Mouse (Mus musculus) left cerebral cortex, adult 8-10 months (tissue): Measurements from ENCODE around the gene BC051665. TPM values are rescaled to one million over a fixed set of nuclear protein-coding genes. Genes with fewer than 3 reads are reported as not detected.
A peak's percentile ranks its signal among the peaks of the same experiment; 100 is the strongest.

Experiments
- DNase-seq, 2 experiments: peaks; one replicate each; pipeline ENCODE4 v3.0.0; 2022; ENCODE audit warnings: low spot score in 2 of 2
- total RNA-seq, 4 experiments: library from RNA; stranded (reverse); gene quantifications; 2 replicates each; pipeline ENCODE4 v1.2.4; 2022

Gene BC051665
- total RNA-seq: not detected

DNA sequence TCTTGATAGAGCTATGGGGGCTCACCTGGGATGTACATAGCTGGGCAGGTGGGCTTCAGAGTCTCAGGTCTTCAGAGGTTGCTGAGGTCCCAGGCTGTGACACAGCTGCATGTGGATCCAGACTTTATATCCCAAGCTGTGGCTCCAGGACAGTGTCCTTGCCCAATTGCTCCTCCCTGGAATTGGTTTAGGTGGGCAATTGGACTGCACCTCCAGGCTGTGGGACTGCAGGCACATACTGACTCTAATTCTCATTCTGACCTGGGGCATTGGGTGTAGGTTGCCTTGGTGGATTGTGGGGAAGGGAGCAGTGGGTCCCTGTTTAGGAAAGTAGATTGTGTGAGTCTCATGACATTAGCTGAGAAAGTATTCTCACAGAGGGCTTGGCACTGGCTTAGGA lies at the start of gene BC051665:
Gene BC051665, minus strand, starts transcription at position 101 of the 400 bp plus-strand sequence.
- no peak for DNase-seq

DNA sequence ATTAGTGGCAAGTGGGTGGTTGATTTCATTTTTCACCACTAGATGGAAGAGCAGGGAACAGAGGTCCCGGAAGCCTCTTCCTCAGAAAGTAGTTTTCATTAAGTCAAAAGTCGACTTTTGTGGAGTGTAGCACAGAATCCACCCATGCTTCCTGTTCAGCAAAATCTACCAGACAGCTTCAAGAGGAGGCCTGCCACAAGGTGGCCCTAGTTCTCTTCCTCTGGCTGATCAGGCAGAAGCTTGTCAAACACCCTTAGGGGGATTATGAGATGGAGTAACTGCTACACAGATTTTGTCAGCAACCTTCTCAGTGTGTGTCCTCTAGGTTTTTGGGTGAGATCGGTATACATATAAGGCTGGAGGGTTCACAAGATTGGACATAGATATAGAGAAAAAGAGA lies 39.9 kb upstream of the BC051665 start:
- DNase-seq: no peak

DNA sequence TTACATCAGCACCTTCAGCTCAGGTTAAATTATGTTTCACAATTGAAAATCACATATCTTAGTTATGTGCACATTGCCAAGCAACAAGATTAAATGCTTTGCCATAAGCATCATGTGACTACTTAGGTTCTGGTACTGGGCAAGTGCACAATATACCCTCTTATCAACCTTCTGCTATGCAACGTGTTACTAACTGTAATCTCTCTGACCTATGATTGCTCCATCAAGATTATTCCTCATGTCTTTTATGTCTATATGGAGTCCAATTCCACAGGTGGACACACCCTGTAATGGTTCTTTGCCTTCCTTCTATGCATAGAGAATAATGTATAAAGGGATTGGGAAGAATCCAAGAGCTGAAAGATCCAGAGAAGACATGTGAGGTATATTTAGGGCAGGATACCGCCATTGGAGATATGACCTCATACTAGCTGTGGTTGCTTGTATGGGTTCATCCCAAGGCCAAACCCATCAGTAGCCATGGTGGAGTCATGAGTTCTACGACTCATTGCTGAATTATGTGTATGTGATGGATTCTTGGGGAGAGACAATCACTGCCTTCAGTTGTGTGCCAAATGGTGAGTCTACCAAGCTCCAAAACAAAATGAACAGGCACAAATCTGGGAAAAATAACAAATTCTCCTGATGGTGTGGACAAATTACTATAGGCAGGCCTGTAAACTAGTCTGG lies 34.5 kb upstream of the BC051665 start:
- no peak for DNase-seq

DNA sequence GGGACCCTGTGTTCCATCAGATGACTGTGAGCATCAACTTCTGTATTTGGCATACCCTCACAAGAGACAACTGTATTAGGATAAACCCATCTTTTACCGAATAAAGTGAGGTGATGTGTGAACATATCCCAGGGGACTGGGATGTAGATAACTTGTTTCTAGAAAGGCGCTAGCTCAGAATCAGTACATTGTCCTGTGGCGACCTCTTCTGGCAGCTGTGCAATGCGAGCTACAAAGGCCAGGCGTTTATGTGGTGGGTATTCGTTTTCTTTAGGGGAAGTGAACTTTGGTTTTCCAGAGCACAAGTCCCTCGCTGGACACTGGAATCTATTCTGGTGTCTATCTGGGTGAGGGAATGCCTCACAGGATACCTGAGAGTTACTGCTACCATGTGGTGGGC lies 33.3 kb upstream of the BC051665 start:
- peak in 1 of 2 experiments; percentile 12 for DNase-seq

DNA sequence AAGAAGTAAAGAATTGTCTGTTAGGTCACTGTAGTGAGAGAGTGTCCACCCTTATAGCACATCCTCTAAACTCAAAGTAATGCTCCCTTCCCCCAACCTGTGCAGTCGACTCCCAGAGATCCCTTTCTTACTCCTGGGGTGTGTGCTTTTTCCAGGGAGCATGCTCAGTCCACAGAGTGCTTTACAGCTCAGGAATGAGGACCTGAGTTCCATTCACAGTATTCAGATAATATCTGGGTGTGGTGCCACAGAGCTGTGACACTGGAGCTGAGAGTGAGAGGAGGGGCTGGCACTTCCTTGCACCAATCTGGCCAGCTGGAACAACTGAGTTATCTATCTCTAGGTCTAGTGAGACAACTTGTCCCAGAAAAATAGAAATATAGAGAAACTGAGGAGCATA lies 27.6 kb upstream of the BC051665 start:
- no peak for DNase-seq

DNA sequence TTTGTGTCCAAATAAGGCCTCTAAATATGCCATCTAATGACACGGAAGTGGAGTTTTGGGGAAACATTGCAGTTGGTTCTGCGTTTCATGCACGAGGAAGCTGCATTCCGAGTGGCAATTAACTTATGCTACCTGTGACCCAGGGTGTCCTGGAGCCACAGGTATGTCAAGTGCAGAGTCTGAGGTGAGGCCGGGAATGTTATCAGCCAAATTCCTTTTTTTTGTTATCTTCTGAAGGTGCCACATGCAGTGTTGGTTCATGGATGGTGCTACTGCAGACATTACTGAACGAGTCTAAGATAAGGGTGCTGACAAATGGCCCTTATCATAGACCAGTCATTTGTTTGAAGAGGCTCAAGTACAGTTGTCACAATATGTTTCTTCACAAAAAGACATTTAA lies 26.6 kb upstream of the BC051665 start:
- no peak for DNase-seq

DNA sequence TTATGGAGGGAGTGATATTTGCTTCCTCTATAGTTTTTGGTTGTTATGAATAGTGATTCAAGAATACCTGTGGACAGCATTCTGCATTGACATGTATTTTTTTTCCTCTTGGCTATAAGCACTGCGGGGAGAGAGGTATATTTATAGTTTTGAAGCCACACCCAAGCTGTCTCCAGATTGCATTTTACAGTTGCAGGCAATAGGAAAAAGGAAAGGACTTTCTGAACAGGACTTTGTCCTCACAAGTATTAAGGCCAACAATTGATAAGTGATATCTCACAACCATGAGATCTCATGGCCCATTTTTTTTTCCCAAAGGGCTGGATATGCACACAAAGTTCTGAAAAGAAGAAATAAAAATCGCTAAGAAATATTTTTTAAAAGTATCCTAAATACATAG lies 23.5 kb upstream of the BC051665 start:
- DNase-seq: no peak

DNA sequence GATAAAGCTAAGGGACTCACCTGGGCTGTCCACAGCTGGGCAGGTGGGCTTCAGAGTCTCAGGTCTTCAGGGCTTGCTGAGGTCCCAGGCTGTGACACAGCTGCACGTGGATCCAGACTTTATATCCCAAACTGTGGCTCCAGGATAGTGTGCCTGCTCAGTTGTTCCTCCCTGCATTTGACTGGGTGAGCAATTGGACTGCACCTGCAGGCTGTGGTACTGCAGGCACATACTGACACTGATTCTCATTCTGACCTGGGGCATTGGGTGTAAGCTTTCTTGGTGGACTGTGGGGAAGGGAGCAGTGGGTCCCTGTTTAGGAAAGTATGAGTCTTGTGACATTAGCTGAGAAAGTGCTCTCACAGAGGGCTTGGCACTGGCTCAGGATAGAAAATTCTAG lies 16.6 kb upstream of the BC051665 start, which contains the start of gene Ctsll3:
Gene Ctsll3, minus strand, starts transcription at position 101 of the 400 bp plus-strand sequence.
- no peak for DNase-seq

DNA sequence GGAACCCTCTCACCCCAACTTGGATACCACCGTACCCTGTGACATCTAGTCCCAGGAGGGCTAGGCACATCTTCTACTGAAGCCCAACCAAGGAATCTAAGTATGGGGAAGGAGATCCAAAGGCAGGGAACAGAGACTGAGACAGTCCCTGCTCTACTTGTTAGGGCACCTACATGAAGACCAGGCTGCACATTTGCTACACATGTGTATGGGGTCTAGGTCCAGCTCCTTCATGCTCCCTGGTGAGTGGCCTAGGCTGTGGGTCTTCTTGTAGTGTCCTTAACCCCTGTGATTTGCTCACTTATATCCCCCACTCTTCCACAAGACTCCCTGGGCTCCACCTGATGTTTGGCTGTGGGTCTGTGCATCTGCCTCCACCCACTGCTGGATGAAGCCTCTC lies 3.3 kb upstream of the BC051665 start:
- DNase-seq: no peak

DNA sequence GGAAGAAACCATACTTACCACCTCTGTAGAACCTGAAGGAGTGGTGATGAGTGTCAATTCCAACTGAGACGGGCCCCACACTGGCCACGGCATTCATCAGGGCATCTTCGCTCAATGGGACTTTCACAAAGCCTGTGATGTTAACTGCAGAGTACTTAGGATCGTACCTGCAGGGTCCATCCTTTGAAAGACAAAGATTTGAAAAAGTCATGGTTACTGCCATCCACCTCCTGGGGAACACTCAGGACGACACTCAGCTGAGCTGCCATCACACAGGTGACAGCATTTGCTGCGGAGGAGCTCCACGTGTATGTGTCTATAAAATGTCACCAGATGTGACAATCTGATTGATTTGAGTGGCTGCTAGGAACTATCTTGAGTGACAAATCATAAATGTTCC lies 2.9 kb downstream of the BC051665 start:
- DNase-seq: no peak

DNA sequence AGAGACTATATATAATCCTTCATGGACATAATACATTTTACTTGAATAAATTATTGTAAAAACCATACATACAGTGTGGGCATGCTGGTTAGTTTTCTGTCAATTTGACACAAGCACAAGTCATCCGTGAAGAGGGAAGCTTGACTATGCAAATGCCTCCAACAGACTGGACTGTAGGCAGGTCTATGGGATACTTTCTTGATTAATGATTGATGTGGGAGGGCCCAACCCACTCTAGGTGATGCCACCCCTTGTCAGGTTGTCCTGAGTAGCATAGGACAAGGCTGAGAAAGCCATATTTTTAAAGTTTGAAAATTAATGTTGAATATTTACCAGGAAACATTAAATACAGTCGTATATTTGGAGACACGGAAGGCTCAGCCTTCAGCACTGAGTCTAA lies 5.6 kb downstream of the BC051665 start:
- DNase-seq: no peak

DNA sequence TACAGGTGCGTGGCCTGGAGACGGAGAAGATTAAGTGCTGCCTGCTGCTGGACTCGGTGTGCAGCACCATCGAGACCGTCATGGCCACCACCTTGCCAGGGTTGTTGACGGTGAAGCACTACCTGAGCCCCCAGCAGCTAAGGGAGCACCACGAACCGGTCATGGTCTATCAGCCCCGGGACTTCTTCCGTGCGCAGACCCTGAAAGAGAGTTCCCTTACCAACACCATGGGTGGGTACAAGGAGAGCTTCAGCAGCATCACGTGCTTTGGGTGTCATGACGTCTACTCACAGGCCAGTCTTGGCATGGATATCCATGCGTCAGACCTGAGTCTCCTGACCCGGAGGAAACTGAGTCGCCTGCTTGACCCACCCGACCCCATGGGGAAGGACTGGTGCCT lies 25.0 kb downstream of the BC051665 start:
- DNase-seq: no peak

DNA sequence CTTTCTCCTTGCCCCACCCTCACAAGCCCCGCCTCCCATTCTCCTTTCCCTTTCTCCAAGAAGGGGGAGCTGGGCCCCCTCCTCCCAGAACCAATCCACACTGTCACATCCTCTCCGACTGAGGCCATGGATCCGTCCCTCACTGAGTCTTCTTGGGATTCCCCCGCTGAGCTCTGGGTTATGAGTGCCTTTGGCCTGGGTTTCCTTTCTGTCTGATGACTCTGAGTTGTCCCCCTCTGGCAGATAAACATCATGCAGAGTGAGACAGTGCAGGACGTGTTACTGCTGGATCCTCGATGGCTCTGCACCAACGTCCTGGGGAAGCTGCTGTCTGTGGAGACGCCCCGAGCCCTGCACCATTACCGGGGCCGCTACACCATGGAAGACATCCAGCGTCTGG lies 25.8 kb downstream of the BC051665 start:
- no peak for DNase-seq

DNA sequence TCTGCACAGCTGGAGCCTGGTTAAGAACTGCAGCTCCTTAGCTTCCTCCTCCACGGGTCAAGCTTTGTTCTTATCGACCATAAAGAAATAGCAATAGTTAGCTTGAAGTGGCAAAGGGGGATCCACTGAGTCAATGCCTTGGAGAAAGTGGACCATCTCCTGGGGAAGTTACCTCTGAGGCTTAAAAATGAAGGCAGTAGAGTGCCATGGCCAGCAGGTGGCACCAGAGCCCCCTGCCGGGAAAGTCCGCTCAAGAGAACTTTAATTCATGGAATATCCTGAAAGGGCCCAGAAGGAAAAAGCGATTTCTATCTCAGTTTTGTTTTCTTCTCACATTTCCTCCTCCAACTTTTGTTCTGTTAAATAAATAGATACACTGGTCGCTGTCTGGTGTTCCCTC lies 27.0 kb downstream of the BC051665 start:
- no peak for DNase-seq

DNA sequence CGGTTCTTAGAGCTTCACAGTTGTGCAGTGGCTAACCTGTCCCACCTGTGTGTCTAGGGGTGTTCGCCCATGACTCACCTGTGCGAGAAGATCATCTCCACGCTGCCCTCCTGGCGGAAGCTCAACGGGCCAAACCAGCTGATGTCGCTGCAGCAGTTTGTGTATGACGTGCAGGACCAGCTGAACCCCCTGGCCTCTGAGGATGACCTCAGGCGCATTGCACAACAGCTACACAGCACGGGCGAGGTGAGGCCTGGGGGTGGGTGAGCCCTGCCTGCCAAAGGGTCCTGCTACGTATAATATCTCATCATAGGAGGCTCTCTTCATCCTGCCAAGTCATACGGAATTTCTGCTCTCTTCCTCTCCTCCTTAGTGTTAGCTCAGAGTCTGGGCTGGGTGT lies 28.9 kb downstream of the BC051665 start:
- no peak for DNase-seq

DNA sequence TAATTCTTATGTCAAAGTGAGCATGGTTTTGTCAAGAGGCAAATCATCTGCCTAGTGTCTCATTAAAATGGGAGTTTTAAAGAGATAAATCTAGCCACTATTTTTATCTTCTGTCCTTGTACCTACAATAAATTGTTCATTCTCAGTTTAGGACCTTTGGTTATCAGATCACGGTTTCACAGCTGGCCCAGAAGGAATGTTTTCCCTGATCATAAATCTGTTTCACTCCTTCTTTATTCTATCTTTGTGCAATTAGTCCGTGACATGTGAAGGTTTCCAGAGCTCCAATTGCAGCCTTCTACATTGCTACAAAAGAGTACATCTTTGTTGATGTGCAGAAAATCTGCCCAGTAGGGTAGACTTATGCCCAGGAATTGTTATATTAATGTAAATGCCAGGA lies 30.9 kb downstream of the BC051665 start:
- no peak for DNase-seq

DNA sequence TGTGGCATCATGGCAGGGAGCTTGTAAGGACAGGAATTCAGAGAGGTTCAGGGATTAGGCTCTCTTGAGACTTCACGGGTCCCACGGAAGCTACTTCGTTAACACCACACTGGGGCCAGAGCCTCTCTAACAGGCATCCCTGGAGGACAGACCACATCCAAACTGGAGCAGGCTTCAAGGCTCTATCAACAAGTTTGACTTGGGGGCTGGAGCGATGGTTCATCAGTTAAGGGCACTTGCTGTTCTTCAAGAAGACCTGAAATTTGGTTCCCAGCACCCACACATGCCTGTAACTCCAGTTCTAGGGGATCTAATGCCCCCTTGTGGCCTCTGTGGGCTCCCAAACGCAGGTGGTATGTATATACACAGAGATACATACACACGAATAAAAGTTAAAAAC lies 32.9 kb downstream of the BC051665 start:
- DNase-seq: no peak

DNA sequence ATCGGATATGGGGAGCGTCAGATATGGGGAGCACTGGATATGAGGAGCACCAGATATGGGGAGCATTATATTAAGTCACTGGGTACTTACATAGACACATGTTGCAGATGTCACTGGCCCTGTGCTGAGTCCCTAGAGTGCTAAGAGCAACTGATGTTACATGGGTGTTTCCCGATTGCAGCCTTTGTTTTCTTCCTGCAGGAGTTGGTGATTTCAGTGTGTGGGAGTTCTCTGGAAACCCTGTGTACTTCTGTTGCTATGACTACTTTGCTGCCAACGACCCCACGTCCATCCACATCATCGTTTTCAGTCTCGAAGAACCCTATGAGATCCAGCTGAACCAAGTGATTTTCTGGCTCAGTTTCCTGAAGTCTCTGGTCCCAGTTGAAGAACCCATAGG lies 35.2 kb downstream of the BC051665 start:
- DNase-seq: no peak

DNA sequence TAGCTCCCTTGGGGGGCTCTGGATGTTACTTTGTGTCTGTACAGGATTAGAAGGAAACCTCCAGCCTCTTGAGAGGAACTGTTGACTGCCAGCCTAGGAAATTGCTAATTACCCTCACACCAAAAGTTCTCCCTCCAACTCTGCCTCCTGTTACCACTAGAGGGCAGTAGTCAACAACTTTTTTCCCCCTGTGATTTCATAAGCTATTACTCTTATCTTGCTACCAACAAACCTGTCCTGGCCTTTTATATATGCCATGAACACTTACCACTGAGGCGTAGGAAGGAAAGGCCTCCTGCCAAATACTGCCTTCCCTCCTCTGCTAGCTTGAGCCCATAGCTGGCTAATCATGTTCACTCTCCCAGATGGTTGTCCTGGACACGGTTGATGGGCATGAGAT lies 37.6 kb downstream of the BC051665 start:
- DNase-seq: no peak

DNA sequence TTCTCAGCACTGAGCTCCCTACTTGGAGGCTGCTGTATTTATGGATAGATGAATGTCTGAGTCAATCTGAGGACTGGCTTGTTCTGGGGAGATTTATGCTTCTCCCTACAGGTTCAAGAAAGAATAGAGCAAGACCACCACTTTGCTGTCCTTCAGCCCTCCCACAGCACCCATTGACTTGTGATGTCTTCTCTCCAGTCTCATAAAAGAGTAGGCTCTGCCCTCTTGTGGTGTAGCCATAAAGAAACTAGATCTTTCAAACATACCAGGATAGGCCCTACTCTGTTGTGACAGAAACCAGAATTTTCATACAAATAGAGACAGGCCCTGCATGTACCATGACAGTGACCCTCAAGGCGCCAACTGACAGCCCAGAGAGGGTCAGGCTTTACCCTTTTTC lies 39.0 kb downstream of the BC051665 start:
- DNase-seq: no peak

DNA sequence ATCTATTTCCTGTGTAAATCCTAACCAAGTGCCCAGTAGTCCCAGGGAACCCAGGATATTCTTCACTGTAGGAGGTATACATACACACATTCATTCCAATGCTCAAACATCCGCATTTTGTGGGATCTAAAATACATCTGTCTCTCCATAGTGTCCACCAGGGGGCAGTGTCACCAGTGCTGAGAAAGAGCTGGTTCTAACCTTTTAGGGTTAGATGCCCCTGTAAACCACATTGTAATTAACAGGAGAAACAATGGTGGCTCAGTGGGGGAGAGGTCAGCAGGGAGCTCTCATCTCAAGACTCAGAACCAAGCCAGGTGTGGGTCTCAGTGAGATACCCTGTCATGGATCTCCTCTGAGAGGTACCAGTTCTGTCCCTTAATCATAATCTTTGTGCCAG lies 39.9 kb downstream of the BC051665 start:
- no peak for DNase-seq

DNA sequence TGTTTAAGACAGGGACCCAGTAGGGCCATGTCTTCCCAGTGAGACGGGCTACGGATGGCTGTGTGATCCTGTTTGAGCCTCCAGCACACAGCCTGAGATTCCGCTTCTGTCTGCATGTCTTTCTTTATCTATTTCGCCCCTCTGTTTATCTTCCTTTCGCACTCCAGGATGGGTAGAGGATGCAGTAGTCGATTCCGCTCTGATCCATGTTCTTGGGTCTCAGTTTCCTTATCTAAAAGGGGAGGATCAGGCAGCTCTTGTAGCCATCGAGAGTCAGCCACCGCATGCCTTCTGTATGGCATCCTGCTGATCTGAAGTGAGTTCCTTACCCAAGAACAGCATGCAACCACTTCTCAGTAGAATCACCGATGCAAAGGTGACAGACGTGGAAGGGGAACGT lies 40.8 kb downstream of the BC051665 start:
- no peak for DNase-seq

DNA sequence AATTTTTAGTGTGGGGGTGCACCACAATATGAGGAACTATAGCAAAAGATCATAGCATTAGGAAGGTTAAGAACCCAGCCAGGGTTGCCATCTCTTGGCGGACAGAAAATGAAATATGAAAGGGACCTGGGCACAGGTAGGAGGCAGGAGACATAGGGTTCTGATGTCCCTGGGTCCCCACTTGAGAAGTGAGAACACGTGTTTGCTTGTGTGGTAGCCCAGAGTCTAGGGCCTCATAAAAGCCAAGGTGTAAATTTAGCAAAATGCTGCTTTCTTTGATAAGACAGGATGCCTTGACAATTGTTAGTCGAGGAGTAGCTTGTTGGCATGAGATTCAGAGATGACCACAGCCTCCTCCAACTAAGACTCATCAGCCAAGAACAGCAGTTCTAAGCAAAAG lies 41.4 kb downstream of the BC051665 start:
- no peak for DNase-seq

DNA sequence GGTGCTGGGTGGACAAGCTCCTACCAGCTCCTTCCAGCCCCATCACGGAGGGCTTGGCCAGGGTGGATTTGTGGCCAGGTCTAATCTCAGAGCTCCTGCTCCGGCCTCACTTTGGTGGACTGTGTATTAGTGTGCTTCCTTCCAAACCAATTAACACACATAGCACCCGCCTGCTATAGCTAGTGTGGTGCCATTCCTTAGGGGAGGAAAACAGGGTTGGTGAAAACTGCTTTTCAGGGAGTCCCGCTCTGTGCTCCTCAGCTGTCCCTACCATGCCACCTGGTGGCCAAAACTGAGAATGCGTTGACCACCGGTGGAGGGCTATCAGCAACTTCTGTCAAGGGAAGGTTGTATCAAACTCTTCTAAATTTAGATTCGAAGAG lies 42.1 kb downstream of the BC051665 start:
- DNase-seq: peak in 1 of 2 experiments; percentile 91
